Mouse (Mus musculus) embryonic facial prominence, embryonic 15.5 days (tissue): ENCODE data around the gene Sbno2. TPM values are rescaled to one million over a fixed set of nuclear protein-coding genes. Genes with fewer than 3 reads are reported as not detected.
"Not testable (repeated sequence)": the region's sequence is repeated elsewhere in the genome, so short reads cannot be mapped to it uniquely, and the experiment has no call there.

Experiments
- ATAC-seq: fragments of 200-750 bp; cut with Nextera tagmentation; 2 replicates; pipeline ENCODE4 v1.8.0; 2017; ENCODE audit warnings: low read depth, moderate TSS enrichment; ENCODE audit not compliant: insufficient number of reproducible peaks, low FRiP score, low TSS enrichment
- H3K27ac ChIP-seq: fragments of 300-500 bp; sonication (generic); replicated peaks from 2 replicates; pipeline ENCODE4 v1.5.1; 2015; ENCODE audit warnings: mild to moderate bottlenecking, inconsistent platforms
- H3K27me3 ChIP-seq: fragments of 300-500 bp; sonication (generic); 2 replicates; pipeline ENCODE4 v1.6.1; 2015; ENCODE audit warnings: inconsistent platforms
- H3K36me3 ChIP-seq: fragments of 300-500 bp; sonication (generic); 2 replicates; pipeline ENCODE4 v1.6.1; 2015; ENCODE audit warnings: mild to moderate bottlenecking, inconsistent platforms
- H3K4me1 ChIP-seq: fragments of 300-500 bp; sonication (generic); 2 replicates; pipeline ENCODE4 v1.6.1; 2015; ENCODE audit warnings: inconsistent platforms
- H3K4me2 ChIP-seq: fragments of 300-500 bp; sonication (generic); replicated peaks from 2 replicates; pipeline ENCODE4 v1.6.1; 2015; ENCODE audit warnings: mild to moderate bottlenecking, inconsistent platforms
- H3K4me3 ChIP-seq: fragments of 300-500 bp; sonication (generic); replicated peaks from 2 replicates; pipeline ENCODE4 v1.5.1; 2015; ENCODE audit warnings: mild to moderate bottlenecking, inconsistent platforms
- H3K9ac ChIP-seq: fragments of 300-500 bp; sonication (generic); 2 replicates; pipeline ENCODE4 v1.6.1; 2015; ENCODE audit warnings: inconsistent platforms
- H3K9me3 ChIP-seq: fragments of 300-500 bp; sonication (generic); replicated peaks from 2 replicates; pipeline ENCODE4 v1.6.1; 2016; ENCODE audit warnings: inconsistent platforms
- WGBS: fragments of 180-500 bp; shearing (Covaris S2); methylation state at CpG from one replicate; pipeline ENCODE4 v1.1.7; 2015; 5-methylcytosine and 5-hydroxymethylcytosine counted together
- polyA plus RNA-seq: library from polyadenylated mRNA; unstranded; fragments of >200 nt; fragmentation: Nextera tagmentation; extraction: Ambion mirVana; gene quantifications from 2 replicates; pipeline ENCODE4 v1.2.1, GENCODE M21; 2015

Gene Sbno2
- polyA plus RNA-seq, 1 experiment from 2014 or later, result 19.4 TPM

- not testable (repeated sequence) for H3K27me3 ChIP-seq, H3K36me3 ChIP-seq, H3K4me2 ChIP-seq, H3K27ac ChIP-seq, ATAC-seq, H3K9me3 ChIP-seq, H3K9ac ChIP-seq, H3K4me3 ChIP-seq
- peaks cover 25% of the 10 kb centered on the region for H3K4me1 ChIP-seq
- WGBS, result 67% methylated on average over 3 of the region's 4 CpGs
Observed at GRCm38 (mm10) chr10:80045364-80045763, 60.0 kb downstream of the Sbno2 start.

DNA sequence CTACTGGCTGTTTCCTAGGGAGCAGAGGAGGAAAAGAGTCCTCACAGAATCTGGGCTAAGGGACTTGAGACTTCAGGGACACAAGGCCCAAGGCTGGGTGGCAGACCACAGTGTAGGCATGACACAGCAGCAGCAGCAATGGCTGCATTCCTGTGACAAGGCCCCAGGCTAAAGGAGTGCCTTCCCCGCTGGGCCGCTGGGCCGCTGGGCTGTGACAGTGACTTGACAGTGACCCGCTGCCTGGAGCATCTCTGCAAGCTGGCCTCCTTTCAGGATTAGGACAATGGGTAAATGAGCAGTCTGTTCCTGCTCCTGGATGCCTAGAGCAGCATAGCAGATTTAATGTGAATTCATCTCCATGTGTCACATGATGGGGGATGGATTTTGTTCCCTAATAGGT, 61.3 kb downstream of the Sbno2 start:
- 40% methylated on average over 4 of the region's 4 CpGs for WGBS
- H3K9ac ChIP-seq, result no peak overlapping the region
- H3K9me3 ChIP-seq, result no peaks in the 10 kb centered on the region
- H3K4me2 ChIP-seq, result no peak overlapping the region
- H3K27ac ChIP-seq, result no peak overlapping the region; the same call in 1 of the 2 replicates
- H3K36me3 ChIP-seq, result no peaks in the 10 kb centered on the region
- H3K27me3 ChIP-seq, result no peaks in the 10 kb centered on the region
- no peak overlapping the region for H3K4me3 ChIP-seq
- H3K4me1 ChIP-seq, result peaks cover 25% of the 10 kb centered on the region
- no peak for ATAC-seq

GRCm38 (mm10) chr10:80041409-80042060, 63.8 kb downstream of the Sbno2 start:
- H3K4me1 ChIP-seq, result peaks cover 15% of the 10 kb centered on the region
- WGBS, result 82% methylated on average over 8 of the region's 8 CpGs
- not testable (repeated sequence) for ATAC-seq

DNA sequence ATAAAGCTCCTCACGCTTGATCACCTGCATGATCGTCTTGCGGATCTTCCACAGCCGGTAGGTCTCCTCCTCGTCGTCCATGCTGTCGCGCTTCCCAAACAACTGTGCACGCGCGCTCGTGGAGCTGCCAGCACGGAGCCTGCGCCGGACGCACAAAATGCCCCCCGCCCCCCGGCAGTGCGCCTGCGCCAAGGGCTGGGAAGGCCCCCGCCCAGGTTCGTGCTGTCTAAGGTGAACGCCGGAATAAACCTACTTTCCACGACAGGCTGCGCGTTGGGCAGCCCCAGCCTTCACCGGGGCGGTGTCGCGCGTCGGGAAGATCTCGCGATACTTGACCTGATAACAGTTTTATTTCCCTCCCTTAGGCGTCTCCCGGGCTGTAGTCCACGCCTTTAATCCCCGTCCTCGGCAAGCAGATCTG, 65.8 kb downstream of the Sbno2 start, which contains the start of gene Polr2e:
Gene Polr2e, minus strand, starts transcription at position 237 of the 421 bp plus-strand sequence.
- H3K27me3 ChIP-seq, result no peaks in the 10 kb centered on the region
- H3K9me3 ChIP-seq, result no peaks in the 10 kb centered on the region
- ATAC-seq, result peak; percentile 98
- peak within 1 kb of the TSS; percentile 80 for H3K4me3 ChIP-seq
- H3K36me3 ChIP-seq, result peaks cover 38% of the 10 kb centered on the region
- WGBS, result under 1% methylated on average over 40 of the region's 40 CpGs
- H3K9ac ChIP-seq, result peak within 1 kb of the TSS; percentile 68
- peaks cover 17% of the 10 kb centered on the region for H3K4me1 ChIP-seq
- peak within 1 kb of the TSS; percentile 67 for H3K4me2 ChIP-seq
- H3K27ac ChIP-seq, result peak within 1 kb of the TSS; percentile 78

More at GRCm38 (mm10) chr10:80041409-80042060, 63.8 kb downstream of the Sbno2 start:
- not testable (repeated sequence) for H3K27me3 ChIP-seq, H3K9me3 ChIP-seq, H3K27ac ChIP-seq, H3K9ac ChIP-seq, H3K4me2 ChIP-seq, H3K4me3 ChIP-seq
- H3K36me3 ChIP-seq, result peaks cover 18% of the 10 kb centered on the region

GRCm38 (mm10) chr10:80036832-80037231, 68.5 kb downstream of the Sbno2 start:
- Histone ChIP-seq H3K9ac (no peak overlapping the region), H3K4me1 (peaks cover 39% of the 10 kb centered on the region), H3K27ac (no peak overlapping the region), H3K36me3 (peaks cover 39% of the 10 kb centered on the region), H3K27me3 (no peaks in the 10 kb centered on the region), H3K4me2 (no peak overlapping the region), H3K9me3 (no peaks in the 10 kb centered on the region), H3K4me3 (no peak overlapping the region)
- WGBS, result 92% methylated on average over 13 of the region's 13 CpGs
- no peak for ATAC-seq

DNA sequence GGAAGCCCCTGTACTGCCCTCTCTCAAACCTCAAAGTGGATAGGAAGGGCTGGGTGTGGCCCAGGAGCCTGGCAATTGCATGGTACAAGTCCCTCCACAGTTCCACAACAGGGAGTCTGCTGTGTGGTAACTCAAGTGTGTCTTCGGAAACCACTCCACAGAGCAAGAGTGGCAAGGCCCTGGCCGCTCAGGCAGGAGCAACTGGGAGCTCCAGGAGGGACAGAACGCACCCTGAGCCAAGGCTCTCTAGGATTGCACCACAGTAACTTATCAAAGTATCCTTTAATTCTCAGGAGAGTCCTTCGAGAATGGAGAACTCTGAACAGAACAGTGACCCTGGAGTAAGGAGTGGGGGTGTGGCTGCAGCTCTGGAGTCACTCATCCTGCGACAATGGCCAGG, 69.7 kb downstream of the Sbno2 start:
- Histone ChIP-seq H3K27ac (no peak overlapping the region; the same call in 1 of the 2 replicates), H3K36me3 (peaks cover 39% of the 10 kb centered on the region), H3K27me3 (no peaks in the 10 kb centered on the region), H3K4me1 (peaks cover 39% of the 10 kb centered on the region), H3K4me2 (no peak overlapping the region), H3K9me3 (no peaks in the 10 kb centered on the region), H3K4me3 (no peak overlapping the region), H3K9ac (no peak overlapping the region)
- WGBS, result 90% methylated on average over 5 of the region's 5 CpGs
- no peak for ATAC-seq

DNA sequence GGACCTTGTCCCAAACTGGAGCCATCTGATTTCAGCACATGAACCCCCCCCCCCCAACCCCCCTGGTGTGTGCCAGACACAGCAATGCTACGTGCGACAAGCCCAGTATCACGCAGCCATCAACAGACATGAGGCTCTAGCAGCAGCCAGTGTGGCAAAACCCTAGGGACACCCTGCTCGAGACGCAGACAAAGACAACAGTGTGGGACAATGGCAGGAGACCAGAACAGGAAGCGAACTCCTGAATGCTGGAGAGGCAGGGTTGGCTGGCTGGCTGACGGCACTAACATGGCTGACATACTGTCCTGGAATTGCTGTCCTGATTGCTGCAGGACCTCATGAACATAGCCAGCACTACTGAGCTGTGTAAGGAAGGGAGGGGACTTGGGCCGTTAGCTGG, 70.2 kb downstream of the Sbno2 start:
- Histone ChIP-seq H3K4me2 (no peak overlapping the region), H3K9ac (no peak overlapping the region), H3K9me3 (no peaks in the 10 kb centered on the region), H3K36me3 (peaks cover 39% of the 10 kb centered on the region), H3K27ac (no peak overlapping the region; the same call in 1 of the 2 replicates), H3K27me3 (no peaks in the 10 kb centered on the region), H3K4me3 (no peak overlapping the region), H3K4me1 (peaks cover 39% of the 10 kb centered on the region)
- no peak for ATAC-seq
- WGBS, result 74% methylated on average over 8 of the region's 8 CpGs

DNA sequence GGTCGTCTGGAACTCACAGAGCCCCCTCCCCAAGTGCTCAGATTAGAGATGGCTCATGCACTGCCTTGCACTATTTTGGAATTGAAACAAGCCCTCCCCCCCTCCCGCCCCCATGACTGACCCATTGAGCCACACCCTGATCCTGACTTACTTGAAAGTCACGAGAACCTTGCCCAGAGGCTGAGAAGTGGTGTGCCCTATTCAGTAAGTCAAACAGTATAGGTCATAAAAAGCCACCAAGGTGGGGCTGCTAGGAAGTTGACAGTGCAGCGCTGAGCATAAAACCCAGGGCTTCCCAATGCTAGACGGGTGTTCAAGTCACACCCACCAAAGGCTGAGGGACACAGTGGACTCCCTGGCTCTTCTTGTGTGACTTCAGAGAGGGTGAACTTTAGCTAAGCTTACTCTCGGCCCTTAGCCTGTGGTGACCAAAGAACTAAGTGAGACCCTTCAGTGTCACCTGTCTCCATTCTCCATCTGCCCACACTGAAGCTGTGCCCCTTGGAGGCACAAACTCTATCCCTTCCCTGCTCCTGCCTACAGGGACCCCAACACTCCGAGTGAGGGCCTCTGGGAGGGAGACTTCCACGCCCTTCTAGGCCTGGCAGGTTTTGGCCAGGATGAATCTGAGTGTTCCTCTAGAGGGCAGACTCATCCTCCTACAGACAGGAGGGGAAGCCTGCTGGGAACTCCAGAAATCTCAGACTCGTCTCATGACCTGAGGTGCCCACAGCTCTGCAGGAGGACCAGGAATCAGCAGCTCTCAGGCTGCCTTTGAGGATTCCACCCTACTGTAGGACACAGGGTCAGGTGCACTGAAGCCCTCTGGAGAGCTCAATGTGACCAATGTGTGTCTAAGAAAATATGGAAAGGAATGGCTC, 71.6 kb downstream of the Sbno2 start:
- no peak overlapping the region for H3K4me2 ChIP-seq
- H3K9ac ChIP-seq, result no peak overlapping the region
- H3K36me3 ChIP-seq, result peaks cover 39% of the 10 kb centered on the region
- peaks cover 34% of the 10 kb centered on the region for H3K4me1 ChIP-seq
- 39% methylated on average over 9 of the region's 9 CpGs for WGBS
- no peaks in the 10 kb centered on the region for H3K9me3 ChIP-seq
- H3K27me3 ChIP-seq, result no peaks in the 10 kb centered on the region
- H3K27ac ChIP-seq, result peak overlapping the region; percentile 48; the same call in 1 of the 2 replicates
- ATAC-seq, result no peak
- H3K4me3 ChIP-seq, result no peak overlapping the region

DNA sequence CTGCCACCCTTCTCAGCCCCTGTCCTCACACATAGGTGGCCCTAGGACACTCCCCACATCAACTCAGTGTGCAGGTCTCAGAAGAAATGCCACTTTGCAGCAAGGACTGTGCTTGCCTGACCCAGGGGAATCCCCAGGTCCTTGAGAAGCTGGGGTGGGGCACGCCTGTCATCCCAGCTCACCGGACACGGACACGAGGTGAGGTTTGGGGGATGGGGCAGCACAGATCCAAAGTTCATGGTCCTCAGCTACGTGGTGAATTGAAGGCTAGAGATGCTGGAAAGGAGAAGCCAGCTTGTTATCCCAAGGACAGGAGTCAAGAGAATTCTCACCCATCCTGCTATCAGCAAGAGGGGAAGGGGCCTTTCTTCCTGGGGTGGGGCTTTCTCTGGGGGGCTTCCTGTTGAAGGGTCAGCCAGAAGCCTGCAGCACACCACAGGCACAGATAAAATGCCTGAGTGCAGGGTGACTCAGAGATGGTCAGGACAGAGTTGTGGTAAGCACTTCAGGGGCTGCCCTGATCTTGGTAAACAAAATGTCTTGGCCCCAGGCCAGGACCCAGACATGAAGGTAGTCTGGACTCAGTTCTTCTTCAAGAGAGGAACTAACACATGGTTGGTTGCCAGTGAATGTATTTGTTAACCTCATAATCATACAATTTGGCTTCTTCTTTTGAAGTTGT, 72.4 kb downstream of the Sbno2 start:
- Histone ChIP-seq H3K4me2 (no peak overlapping the region), H3K27ac (peak overlapping the region; percentile 40), H3K9me3 (no peaks in the 10 kb centered on the region), H3K4me1 (peaks cover 26% of the 10 kb centered on the region), H3K9ac (no peak overlapping the region), H3K4me3 (no peak overlapping the region), H3K36me3 (peaks cover 35% of the 10 kb centered on the region), H3K27me3 (no peaks in the 10 kb centered on the region)
- ATAC-seq, result no peak
- WGBS, result 56% methylated on average over 5 of the region's 5 CpGs

GRCm38 (mm10) chr10:80030736-80031135, 74.6 kb downstream of the Sbno2 start:
- H3K4me2 ChIP-seq, result no peak overlapping the region
- ATAC-seq, result no peak
- no peaks in the 10 kb centered on the region for H3K9me3 ChIP-seq
- peaks cover 24% of the 10 kb centered on the region for H3K4me1 ChIP-seq
- H3K27me3 ChIP-seq, result no peaks in the 10 kb centered on the region
- no peak overlapping the region for H3K27ac ChIP-seq
- H3K36me3 ChIP-seq, result peaks cover 13% of the 10 kb centered on the region
- no peak overlapping the region for H3K4me3 ChIP-seq
- 81% methylated on average over 17 of the region's 17 CpGs for WGBS
- no peak overlapping the region for H3K9ac ChIP-seq

- Histone ChIP-seq H3K36me3 (peaks cover 8% of the 10 kb centered on the region), H3K27ac (no peak overlapping the region), H3K9me3 (no peaks in the 10 kb centered on the region), H3K4me1 (peaks cover 24% of the 10 kb centered on the region), H3K4me2 (no peak overlapping the region), H3K9ac (no peak overlapping the region), H3K4me3 (no peak overlapping the region), H3K27me3 (no peaks in the 10 kb centered on the region)
- ATAC-seq, result no peak
- WGBS, result 81% methylated on average over 9 of the region's 9 CpGs
Observed at GRCm38 (mm10) chr10:80030191-80030590, 75.2 kb downstream of the Sbno2 start.
